Mouse (Mus musculus) hindbrain, embryonic 12.5 days (tissue): ENCODE results near the gene Slc2a2. TPM values are rescaled to one million over a fixed set of nuclear protein-coding genes. Genes with fewer than 3 reads are reported as not detected.

Experiments
- ATAC-seq: fragments of 200-750 bp; cut with Nextera tagmentation; 2 replicates; pipeline ENCODE4 v1.8.0; 2017; ENCODE audit warnings: moderate TSS enrichment; ENCODE audit not compliant: low FRiP score
- H3K27ac ChIP-seq: fragments of 300-500 bp; sonication (generic); 2 replicates; pipeline ENCODE4 v1.5.1; 2016; ENCODE audit warnings: mild to moderate bottlenecking
- H3K27me3 ChIP-seq: fragments of 300-500 bp; sonication (generic); 2 replicates; pipeline ENCODE4 v1.6.1; 2016; ENCODE audit warnings: mild to moderate bottlenecking
- H3K36me3 ChIP-seq: fragments of 300-500 bp; sonication (generic); 2 replicates; pipeline ENCODE4 v1.6.1; 2016; ENCODE audit warnings: mild to moderate bottlenecking
- H3K4me1 ChIP-seq: fragments of 300-500 bp; sonication (generic); 2 replicates; pipeline ENCODE4 v1.6.1; 2016
- H3K4me2 ChIP-seq: fragments of 300-500 bp; sonication (generic); replicated peaks from 2 replicates; pipeline ENCODE4 v1.6.1; 2016; ENCODE audit warnings: mild to moderate bottlenecking
- H3K4me3 ChIP-seq: fragments of 300-500 bp; sonication (generic); 2 replicates; pipeline ENCODE4 v1.5.1; 2016; ENCODE audit warnings: mild to moderate bottlenecking
- H3K9ac ChIP-seq: fragments of 300-500 bp; sonication (generic); 2 replicates; pipeline ENCODE4 v1.6.1; 2016; ENCODE audit warnings: mild to moderate bottlenecking, moderate library complexity
- H3K9me3 ChIP-seq: fragments of 300-500 bp; sonication (generic); replicated peaks from 2 replicates; pipeline ENCODE4 v1.6.1; 2016; ENCODE audit warnings: mild to moderate bottlenecking
- WGBS: fragments of 180-500 bp; shearing (Covaris S2); methylation state at CpG from one replicate; pipeline ENCODE4 v1.1.7; 2016; 5-methylcytosine and 5-hydroxymethylcytosine counted together
- polyA plus RNA-seq: library from polyadenylated mRNA; unstranded; fragments of >200 nt; fragmentation: Nextera tagmentation; extraction: Ambion mirVana; gene quantifications from 2 replicates; pipeline ENCODE4 v1.2.1, GENCODE M21; 2016

Gene Slc2a2
- polyA plus RNA-seq: 0.31 TPM in 1 of 2 replicates, not detected in the other

DNA sequence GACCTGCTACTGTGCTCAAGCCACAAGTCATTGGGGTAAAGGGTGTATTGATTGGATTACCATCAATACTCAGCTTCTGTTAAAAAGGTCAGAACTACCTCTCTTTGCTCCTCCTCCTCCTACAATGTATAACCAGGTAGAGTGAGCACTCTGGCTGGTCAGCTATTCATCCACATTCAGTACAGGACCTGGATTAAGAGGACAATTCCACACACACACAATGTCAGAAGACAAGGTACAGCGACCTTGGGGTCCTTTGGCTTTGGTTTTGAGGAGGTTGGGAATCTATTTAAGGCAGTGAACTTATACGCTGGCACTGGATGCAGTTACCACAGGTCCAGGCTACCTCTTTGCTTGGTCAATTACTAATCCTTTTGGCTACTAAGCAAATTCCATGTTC is at the start of gene Slc2a2:
Gene Slc2a2, plus strand, starts transcription at position 107 of the 400 bp plus-strand sequence.
- Histone ChIP-seq H3K9ac (no peak within 1 kb of the TSS), H3K4me2 (no peak within 1 kb of the TSS), H3K36me3 (no peaks in the 10 kb centered on the region), H3K4me1 (no peaks in the 10 kb centered on the region), H3K9me3 (no peaks in the 10 kb centered on the region), H3K27me3 (no peaks in the 10 kb centered on the region; the same call in 1 of the 2 replicates), H3K27ac (no peak within 1 kb of the TSS), H3K4me3 (no peak within 1 kb of the TSS)
- no peak for ATAC-seq
- WGBS: 90% methylated on average over 2 of the region's 2 CpGs

DNA sequence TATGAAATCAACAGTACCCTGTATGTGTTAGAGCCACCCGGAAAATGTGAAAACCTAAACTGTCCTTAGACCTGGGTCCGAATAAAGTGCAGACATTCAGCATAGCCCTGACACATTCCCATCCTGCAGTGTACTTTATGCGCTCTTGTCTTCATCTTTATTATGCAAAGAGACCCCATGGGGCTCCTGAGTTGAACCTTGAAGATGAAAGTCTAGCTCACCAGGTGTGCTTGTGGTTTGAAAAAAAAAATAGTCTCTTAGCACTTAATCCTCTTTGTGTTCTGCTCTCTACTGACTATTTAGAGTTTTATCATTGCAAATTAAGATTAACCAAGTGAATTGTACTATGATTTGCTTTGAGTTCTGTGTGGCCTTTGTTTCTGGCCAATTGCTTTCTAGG is 45.1 kb upstream of the Slc2a2 start:
- no peak for ATAC-seq
- H3K9me3 ChIP-seq: no peaks in the 10 kb centered on the region
- no peaks in the 10 kb centered on the region for H3K4me1 ChIP-seq
- H3K4me3 ChIP-seq: no peak overlapping the region
- H3K27me3 ChIP-seq: no peaks in the 10 kb centered on the region
- H3K36me3 ChIP-seq: peaks cover 32% of the 10 kb centered on the region; the same call in 1 of the 2 replicates
- no peak overlapping the region for H3K9ac ChIP-seq
- 66% methylated on average over 3 of the region's 3 CpGs for WGBS
- H3K27ac ChIP-seq: no peak overlapping the region
- H3K4me2 ChIP-seq: no peak overlapping the region

DNA sequence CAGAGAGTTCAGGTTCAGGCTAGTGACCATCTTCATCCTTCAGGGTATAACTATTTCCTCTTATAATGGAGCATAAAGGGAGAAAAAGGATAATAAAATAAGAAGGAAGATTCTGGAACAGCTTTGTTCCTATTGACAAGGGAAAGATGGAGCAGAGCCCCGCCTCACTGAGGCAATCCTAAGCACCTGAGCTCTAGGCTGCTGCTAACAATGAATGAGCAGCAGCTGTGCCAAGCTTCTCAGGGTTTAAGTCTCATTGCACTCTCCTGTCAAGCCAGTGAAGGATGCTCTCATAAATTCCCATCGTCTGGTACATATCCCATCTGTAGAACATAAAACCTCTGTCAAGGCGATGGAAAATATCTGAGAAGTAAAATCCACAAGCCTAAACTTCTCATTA is 44.7 kb upstream of the Slc2a2 start:
- WGBS: 76% methylated on average over 3 of the region's 3 CpGs
- Histone ChIP-seq H3K36me3 (peaks cover 32% of the 10 kb centered on the region; the same call in 1 of the 2 replicates), H3K4me3 (no peak overlapping the region), H3K9me3 (no peaks in the 10 kb centered on the region), H3K27me3 (no peaks in the 10 kb centered on the region), H3K27ac (no peak overlapping the region), H3K9ac (no peak overlapping the region), H3K4me2 (no peak overlapping the region), H3K4me1 (no peaks in the 10 kb centered on the region)
- no peak for ATAC-seq

DNA sequence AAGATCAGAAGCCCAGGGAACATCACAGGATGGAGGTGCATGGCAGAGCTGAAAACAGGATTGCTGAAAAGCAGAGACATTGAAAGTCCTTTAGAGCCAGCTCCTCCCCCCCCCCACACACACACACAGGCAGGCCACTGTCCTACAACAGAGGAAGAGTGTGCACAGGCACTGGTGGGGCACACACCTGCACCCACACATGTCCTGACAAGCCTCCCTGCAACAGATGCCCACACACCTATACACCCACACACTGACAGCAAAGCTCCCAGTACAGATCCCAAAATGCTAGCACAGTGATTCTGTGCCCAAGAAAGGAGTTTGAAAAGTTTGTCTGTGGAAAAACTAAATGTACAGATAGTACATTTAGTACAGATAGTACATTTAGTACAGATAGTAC is 43.0 kb upstream of the Slc2a2 start:
- no peak overlapping the region for H3K27ac ChIP-seq
- ATAC-seq: no peak

DNA sequence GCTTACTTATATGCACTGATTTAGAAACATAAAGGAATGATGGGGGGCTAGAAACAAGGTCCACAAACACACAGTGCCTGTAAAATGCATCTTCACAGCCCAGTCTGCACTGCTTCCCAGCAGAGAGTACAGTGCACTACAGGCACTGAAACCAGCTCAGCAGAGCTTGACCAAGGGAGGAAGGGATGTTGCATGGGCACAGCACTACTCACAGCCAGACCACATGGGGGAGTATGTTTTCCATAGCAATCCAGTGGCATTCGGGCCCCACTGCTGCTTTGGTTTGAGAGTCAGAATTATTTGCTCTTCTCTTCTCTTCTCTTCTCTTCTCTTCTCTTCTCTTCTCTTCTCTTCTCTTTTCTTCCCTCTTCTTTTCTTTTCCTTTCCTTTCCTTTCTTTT is 39.4 kb upstream of the Slc2a2 start:
- H3K9me3 ChIP-seq: no peaks in the 10 kb centered on the region
- no peak for ATAC-seq
- no peak overlapping the region for H3K27ac ChIP-seq
- no peaks in the 10 kb centered on the region for H3K27me3 ChIP-seq
- H3K4me1 ChIP-seq: no peaks in the 10 kb centered on the region
- H3K4me3 ChIP-seq: no peak overlapping the region
- WGBS: 46% methylated on average over 1 of the region's 1 CpGs
- H3K9ac ChIP-seq: no peak overlapping the region
- H3K4me2 ChIP-seq: no peak overlapping the region
- H3K36me3 ChIP-seq: peaks cover 24% of the 10 kb centered on the region; the same call in 1 of the 2 replicates

More for the DNA sequence above, 43.0 kb upstream of the Slc2a2 start:
- Histone ChIP-seq H3K4me3 (no peak overlapping the region), H3K9me3 (no peaks in the 10 kb centered on the region), H3K9ac (no peak overlapping the region), H3K27me3 (no peaks in the 10 kb centered on the region), H3K36me3 (peaks cover 32% of the 10 kb centered on the region; the same call in 1 of the 2 replicates), H3K4me2 (no peak overlapping the region), H3K4me1 (no peaks in the 10 kb centered on the region)

DNA sequence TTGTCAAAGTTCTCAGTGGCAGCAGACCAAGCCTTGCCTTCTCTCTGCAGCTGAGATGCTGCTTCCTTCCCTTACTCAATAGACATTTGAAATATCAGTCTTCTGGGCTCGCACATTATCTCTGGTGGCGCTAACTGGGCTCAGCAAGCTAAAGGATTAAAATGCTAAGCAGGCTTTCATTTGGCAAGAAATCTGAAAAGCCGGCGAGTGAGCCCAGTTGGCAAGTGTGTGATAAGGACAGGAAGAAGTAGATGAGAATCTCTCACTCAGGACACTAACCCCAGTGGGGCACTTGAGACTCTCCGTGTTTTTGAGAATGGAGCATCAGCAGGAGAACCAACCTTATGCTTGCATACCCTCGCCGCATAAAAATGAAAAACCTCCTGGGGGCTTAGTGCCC is 16.9 kb upstream of the Slc2a2 start:
- Histone ChIP-seq H3K4me2 (no peak overlapping the region), H3K36me3 (no peaks in the 10 kb centered on the region), H3K27ac (no peak overlapping the region), H3K9ac (no peak overlapping the region), H3K9me3 (no peaks in the 10 kb centered on the region), H3K4me1 (no peaks in the 10 kb centered on the region), H3K4me3 (no peak overlapping the region), H3K27me3 (no peaks in the 10 kb centered on the region)
- no peak for ATAC-seq
- 80% methylated on average over 7 of the region's 7 CpGs for WGBS

DNA sequence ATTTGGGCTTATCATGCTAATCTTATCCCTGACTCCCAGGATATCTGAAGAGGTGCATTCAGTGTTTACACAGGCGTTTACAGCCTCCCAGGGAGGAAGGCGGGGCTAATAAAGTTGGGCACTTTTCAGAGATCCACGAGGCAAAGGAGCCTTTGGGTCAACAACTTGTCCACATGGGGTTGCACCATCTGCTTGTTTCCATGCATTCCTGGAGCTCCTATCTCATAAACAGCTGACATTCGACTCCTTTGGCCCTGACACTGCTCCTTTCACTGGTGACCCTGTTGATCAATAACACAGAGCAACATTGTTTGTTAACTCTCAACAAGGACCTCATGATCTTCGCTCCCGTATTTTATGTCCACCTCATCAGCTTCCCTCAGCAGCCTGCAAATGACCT is 15.8 kb upstream of the Slc2a2 start:
- Histone ChIP-seq H3K4me1 (no peaks in the 10 kb centered on the region), H3K9ac (no peak overlapping the region), H3K27me3 (no peaks in the 10 kb centered on the region), H3K27ac (no peak overlapping the region), H3K4me2 (no peak overlapping the region), H3K4me3 (no peak overlapping the region), H3K36me3 (no peaks in the 10 kb centered on the region), H3K9me3 (no peaks in the 10 kb centered on the region)
- WGBS: 27% methylated on average over 6 of the region's 6 CpGs
- ATAC-seq: no peak

DNA sequence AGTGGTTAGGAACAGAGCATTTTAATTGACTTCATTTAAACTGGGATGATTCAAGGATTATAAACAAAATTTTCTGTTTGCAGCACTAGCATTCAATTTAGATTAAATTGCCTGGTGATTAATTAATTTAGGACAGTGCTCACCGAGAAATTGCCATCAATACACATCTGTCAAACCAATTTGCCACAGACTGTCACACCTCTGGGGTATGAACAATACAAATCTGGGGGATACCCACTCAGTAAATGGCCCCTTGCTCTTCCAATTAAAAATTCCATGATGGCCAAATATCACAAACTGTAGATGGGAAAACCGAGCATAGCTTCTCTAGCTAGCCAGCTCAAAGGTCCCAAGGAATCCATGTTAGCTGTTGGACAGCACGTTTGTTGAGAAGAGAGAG is 15.3 kb upstream of the Slc2a2 start:
- H3K27me3 ChIP-seq: no peaks in the 10 kb centered on the region
- H3K36me3 ChIP-seq: no peaks in the 10 kb centered on the region
- no peak overlapping the region for H3K9ac ChIP-seq
- no peaks in the 10 kb centered on the region for H3K9me3 ChIP-seq
- H3K4me2 ChIP-seq: no peak overlapping the region
- 59% methylated on average over 3 of the region's 3 CpGs for WGBS
- no peaks in the 10 kb centered on the region for H3K4me1 ChIP-seq
- H3K4me3 ChIP-seq: no peak overlapping the region
- no peak for ATAC-seq
- no peak overlapping the region for H3K27ac ChIP-seq

DNA sequence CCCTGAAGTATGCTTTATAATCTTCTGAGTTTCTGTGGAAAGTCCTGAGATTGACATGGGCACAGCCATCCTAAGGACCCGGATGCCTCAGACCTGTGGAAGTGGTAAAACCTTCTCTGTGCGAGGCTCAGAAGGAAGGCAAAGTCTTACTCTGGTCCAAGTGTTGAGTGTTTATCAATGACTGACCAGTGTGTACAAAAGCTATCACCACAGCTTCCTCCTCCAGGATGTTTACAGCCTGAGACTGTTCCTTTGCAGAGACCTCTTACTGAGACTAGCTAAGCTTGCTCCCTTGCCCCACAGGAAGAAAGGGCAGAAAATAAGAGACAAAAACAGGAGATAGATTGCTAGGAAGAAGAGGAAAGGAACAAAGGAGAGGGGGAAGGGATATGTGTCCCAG is 12.2 kb upstream of the Slc2a2 start:
- Histone ChIP-seq H3K36me3 (no peaks in the 10 kb centered on the region), H3K27me3 (no peaks in the 10 kb centered on the region), H3K4me2 (no peak overlapping the region), H3K9ac (no peak overlapping the region), H3K27ac (no peak overlapping the region), H3K4me1 (no peaks in the 10 kb centered on the region), H3K4me3 (no peak overlapping the region), H3K9me3 (no peaks in the 10 kb centered on the region)
- no peak for ATAC-seq
- WGBS: 92% methylated on average over 2 of the region's 2 CpGs

DNA sequence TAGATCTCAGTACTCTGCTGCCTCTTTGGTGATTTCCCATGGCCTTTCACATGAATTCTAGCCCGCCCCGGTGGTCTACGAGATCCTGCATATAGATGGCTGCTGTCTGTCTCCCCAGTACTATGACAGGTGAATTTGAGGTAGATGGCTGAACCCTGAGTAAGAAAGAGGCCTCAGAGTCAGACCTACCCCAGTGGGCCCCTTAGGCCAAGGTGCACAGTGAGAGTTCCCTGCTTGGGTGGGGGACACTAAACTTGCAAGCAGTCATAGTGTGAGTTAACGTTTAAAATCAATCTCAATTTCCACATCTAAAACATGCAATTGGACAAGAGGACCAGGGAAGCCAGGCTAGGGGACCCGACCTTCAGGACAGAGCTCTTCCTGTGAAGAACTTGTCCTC is 2.9 kb upstream of the Slc2a2 start:
- ATAC-seq: no peak
- Histone ChIP-seq H3K27me3 (no peaks in the 10 kb centered on the region; the same call in 1 of the 2 replicates), H3K4me3 (no peak overlapping the region), H3K27ac (no peak overlapping the region), H3K4me1 (no peaks in the 10 kb centered on the region), H3K4me2 (no peak overlapping the region), H3K9ac (no peak overlapping the region), H3K36me3 (no peaks in the 10 kb centered on the region), H3K9me3 (no peaks in the 10 kb centered on the region)
- WGBS: 84% methylated on average over 5 of the region's 5 CpGs

DNA sequence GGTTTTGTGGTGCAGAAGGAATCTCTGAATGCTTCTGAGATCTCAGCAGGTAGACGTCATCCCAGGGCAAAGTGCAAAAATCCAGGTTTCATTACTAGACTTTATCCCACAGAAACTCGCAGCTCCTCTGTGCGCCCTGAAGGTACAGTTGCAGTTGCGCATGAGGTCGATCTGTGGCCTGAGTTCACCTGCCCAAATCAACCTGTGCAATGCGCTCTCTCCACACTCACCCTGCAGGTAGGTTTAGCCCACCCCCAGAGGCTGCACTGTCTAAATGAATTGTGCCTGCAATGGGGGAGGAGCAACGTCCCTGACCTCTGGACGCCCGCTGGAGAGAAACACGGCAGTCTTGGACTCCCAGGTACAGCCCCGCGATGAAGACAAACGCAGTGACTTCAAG is 2.1 kb upstream of the Slc2a2 start:
- Histone ChIP-seq H3K27me3 (no peaks in the 10 kb centered on the region; the same call in 1 of the 2 replicates), H3K4me1 (no peaks in the 10 kb centered on the region), H3K9me3 (no peaks in the 10 kb centered on the region), H3K36me3 (no peaks in the 10 kb centered on the region), H3K4me3 (no peak overlapping the region), H3K27ac (no peak overlapping the region), H3K9ac (no peak overlapping the region), H3K4me2 (no peak overlapping the region)
- no peak for ATAC-seq
- 85% methylated on average over 13 of the region's 13 CpGs for WGBS

DNA sequence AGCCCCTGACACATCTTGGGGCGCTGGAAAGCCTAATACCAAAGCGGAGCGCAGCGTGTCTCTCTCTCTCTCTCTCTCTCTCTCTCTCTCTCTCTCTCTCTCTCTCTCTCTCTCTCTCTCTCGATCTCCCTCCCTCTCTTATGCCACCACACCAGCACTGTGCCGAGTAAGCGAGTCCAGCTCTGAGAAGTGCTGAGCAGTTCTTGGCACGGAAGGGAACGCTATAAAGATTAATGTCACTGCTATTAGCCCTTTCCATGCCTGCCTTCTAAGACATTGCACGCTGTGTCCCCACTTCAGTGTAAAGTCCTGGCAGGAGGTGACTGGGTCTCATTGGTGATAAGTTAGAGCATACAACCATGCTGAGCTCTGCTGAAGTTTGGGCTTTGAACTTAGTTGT is 1.5 kb upstream of the Slc2a2 start:
- H3K4me1 ChIP-seq: no peaks in the 10 kb centered on the region
- H3K9ac ChIP-seq: no peak overlapping the region
- H3K27ac ChIP-seq: no peak overlapping the region
- WGBS: 78% methylated on average over 10 of the region's 10 CpGs
- no peak for ATAC-seq
- no peaks in the 10 kb centered on the region for H3K36me3 ChIP-seq
- no peak overlapping the region for H3K4me2 ChIP-seq
- no peaks in the 10 kb centered on the region; the same call in 1 of the 2 replicates for H3K27me3 ChIP-seq
- H3K4me3 ChIP-seq: no peak overlapping the region
- H3K9me3 ChIP-seq: no peaks in the 10 kb centered on the region

DNA sequence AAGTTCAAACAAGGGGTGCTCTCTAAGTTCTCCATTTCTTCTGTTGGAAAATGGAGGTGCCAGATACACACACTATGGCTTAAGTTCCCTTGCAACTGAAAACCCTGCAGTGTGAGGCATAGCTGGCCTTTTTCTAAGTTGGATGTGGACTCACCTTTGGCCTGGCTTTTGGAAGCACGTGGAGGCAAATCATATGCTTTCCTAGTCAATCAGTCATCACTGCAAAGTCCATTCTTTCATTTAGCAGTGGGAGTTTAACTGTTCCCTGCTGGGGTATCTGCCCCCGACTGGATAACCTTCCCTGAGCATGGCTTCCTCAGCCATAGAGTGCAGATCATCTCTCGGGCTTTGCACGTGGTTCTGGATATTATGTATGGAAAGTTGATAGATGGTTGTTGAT is 1.9 kb downstream of the Slc2a2 start:
- Histone ChIP-seq H3K4me1 (no peaks in the 10 kb centered on the region), H3K4me3 (no peak overlapping the region), H3K9ac (no peak overlapping the region), H3K27ac (no peak overlapping the region), H3K9me3 (no peaks in the 10 kb centered on the region), H3K4me2 (no peak overlapping the region), H3K27me3 (no peaks in the 10 kb centered on the region; the same call in 1 of the 2 replicates), H3K36me3 (no peaks in the 10 kb centered on the region)
- ATAC-seq: no peak
- WGBS: 65% methylated on average over 4 of the region's 4 CpGs
